Mouse (Mus musculus): ENCODE data around the gene Mdc1.
A peak's percentile ranks its signal among the peaks of the same experiment; 100 is the strongest.

Mdc1 gene

DNA sequence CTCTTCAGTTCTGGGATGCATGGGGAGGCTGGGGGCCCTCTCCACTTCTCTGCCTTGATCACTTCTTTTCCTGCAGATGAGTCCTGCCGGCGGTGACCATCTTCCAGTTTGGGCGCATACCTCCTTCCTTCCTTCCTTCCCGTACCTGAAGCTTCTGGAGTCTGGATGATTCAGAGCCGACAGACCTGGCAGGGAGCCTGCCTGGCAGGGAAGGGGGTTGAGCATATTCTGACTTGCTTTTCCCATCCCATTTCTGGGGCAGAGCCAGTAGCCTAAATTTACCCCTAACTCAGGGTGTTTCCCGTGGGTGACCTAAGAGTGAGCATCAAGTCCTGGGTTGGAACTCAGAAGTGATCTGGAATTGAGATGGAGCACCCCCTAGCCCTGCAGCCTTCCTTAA is 33.4 kb downstream of the Mdc1 start:
- DNase-seq (ENCODE audit: extremely low read depth, insufficient read length, low spot score) = no peak

GRCm38 (mm10) chr17:35879245-35880057 is 38.1 kb downstream of the Mdc1 start, which contains the start of gene Dhx16:
Gene Dhx16 (plus strand): TSS chr17:35879819.
- DNase-seq (ENCODE audit: extremely low read depth, insufficient read length, low spot score) = peak; percentile 97

DNA sequence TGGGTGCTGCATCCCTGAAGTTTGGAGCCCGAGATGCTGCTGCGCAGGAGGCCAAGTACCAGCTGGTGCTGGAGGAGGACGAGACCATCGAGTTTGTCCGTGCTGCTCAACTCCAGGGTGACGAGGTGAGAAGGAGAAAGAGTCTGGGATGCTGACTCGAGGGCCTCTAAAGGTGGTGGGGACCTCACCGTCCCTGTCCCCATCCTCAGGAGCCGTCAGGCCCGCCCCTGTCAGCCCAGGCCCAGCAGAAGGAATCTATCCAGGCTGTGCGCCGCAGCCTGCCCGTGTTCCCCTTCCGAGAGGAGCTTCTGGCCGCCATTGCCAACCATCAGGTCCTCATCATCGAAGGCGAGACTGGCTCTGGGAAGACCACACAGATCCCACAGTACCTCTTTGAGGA is 41.6 kb downstream of the Mdc1 start:
- no peak for DNase-seq (ENCODE audit: extremely low read depth, insufficient read length, low spot score)

GRCm38 (mm10) chr17:35883777-35884176 is 42.5 kb downstream of the Mdc1 start:
- no peak for DNase-seq (ENCODE audit: extremely low read depth, insufficient read length, low spot score)

DNA sequence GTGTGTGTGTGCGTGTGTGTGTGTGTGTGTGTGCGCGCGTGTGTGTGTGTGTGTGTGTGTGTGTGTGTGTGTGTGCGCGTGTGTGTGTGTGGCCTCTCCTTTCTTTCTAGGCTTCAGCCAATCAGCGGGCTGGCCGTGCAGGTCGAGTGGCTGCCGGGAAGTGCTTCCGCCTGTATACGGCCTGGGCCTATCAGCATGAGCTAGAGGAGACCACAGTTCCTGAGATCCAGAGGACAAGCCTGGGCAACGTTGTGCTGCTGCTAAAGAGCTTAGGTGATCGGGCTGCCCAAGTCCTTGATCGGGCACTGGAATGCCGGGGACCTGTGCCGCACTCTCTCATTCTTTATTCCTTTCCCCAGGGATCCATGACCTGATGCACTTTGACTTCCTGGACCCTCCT is 46.4 kb downstream of the Mdc1 start:
- no peak for DNase-seq (ENCODE audit: extremely low read depth, insufficient read length, low spot score)

DNA sequence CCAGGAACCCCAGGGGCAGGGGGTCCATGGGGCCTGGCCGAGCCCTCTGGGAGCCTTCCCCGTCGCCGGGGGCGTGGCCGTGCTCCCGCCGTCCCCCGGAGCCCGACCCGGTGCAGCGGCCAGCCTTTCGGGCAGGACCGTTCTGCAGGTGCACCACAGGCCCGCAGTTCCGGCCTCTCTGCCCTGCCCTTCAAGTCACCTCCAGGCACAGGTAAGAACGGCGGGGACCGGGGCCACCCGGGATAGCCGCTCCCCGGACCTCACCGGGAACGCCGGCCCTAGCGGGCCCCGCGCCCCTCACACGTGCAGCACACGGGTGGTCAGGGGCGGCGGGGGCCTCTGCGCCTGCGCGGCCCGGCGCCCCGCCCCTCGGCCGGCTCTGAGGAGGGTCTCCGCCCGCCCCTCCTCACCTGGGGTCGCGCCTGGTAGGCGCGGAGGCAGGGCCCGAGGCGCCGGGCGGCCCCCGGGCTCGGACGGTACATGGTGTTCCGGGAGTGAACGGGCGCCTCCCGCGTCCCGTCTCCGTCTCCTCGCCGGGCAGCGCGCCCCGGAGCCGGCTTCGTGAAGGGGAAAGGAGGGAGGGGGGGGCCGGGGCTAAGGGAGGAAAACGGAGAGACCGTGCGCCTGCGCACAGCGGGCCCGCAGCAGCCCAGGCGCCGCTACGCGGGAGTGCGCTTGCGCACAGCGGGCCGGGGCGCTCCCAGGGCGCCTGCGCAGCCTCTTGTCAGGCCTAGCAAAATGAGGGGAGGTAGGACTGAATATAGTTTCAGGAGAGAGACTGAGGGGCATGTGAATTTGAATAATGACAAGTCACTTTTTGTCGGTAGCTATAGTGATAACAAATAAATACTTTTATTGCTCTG is 55.7 kb downstream of the Mdc1 start, which contains the start of gene 2310061I04Rik:
Gene 2310061I04Rik (minus strand): TSS at position 651 of the 863 bp plus-strand sequence.
- peak; percentile 96 for DNase-seq (ENCODE audit: extremely low read depth, insufficient read length, low spot score)

DNA sequence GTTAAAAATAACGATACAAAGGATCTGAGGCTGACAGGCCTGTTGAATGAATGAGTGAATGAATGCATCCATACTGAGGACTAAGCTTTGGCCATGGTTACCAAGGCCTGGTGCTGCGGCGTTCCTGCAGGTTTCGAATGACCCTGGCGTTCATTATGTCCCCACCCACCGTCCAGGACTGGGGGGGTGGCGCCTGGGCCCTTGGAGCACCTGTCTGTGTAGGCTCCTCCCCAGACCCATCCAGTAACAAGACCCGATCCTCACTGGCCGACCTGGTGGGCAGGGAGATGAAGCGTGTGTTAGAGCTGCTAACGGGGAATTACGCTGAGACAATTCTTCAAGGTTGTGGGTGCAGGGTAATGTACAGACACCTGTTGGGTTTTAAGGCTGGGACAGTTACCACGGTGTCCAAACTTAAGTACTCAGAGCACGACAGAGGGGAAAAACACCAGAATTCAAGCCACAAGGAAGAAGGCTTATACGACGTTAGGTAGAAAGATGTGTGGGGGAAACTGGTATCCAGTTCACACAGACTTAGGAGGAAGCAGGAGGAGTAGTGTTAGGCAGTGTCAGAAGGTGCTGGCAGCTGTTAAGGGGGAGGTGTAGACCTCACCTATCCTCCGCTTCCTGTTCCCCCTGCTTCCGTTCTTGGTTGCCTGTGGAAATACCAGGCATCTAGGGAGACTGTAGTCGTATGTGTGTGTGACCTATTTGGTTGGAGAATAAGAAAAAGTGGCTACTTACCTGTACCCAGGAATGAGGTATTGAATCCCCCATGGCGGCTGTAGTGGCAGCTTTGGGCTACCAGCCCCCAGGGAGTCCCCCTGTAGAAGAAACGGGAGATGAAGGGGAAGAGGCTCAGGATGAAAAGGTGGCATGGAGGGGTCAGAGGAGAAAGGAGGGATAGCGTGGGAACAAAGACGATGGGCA is 56.6 kb downstream of the Mdc1 start:
- peak; percentile 38 for DNase-seq (ENCODE audit: extremely low read depth, insufficient read length, low spot score)

DNA sequence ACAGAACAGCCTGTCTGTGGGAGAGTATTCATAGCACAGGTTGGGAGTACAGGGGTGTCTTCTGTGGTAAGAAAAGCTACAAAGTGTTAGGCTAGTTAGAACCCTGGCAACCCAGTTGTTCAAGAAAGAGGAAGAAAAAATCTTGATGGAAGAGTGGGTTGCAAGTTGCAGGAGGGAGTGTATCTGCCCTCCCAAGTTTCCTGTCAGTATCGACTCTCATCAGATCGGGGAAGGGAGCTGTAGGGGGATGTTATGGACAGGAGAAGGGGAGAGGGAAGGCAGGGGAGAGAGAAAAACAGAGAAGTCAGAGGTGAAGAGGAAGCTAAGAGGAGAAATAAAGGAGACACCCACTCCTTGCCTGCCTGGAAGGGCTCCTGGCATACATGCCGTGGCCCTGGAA is 59.3 kb downstream of the Mdc1 start:
- no peak for DNase-seq (ENCODE audit: extremely low read depth, insufficient read length, low spot score)

- no peak for DNase-seq (ENCODE audit: extremely low read depth, insufficient read length, low spot score)
Observed at GRCm38 (mm10) chr17:35903343-35903991, 62.2 kb downstream of the Mdc1 start.

GRCm38 (mm10) chr17:35903992-35904355 is 62.7 kb downstream of the Mdc1 start:
- no peak for DNase-seq (ENCODE audit: extremely low read depth, insufficient read length, low spot score)

DNA sequence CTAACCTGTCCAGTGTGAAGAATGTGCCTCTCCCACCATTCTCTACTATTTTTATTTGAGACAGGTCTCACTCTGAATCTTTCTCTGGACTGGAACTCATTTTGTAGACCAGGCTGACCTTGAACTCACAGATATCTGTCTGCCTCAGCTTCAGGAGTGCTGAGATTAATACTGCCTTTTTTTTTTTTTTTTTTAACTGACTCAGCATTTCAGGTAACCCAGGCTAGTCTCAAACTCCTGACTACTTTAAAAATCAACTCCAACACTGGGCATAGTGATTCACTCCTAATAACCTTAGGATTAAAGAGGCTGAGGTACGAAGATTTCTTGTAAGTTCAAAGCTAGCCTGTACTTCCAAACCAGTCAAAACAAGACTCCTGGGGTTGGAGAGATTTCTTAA is 64.3 kb downstream of the Mdc1 start:
- no peak for DNase-seq (ENCODE audit: extremely low read depth, insufficient read length, low spot score)

DNA sequence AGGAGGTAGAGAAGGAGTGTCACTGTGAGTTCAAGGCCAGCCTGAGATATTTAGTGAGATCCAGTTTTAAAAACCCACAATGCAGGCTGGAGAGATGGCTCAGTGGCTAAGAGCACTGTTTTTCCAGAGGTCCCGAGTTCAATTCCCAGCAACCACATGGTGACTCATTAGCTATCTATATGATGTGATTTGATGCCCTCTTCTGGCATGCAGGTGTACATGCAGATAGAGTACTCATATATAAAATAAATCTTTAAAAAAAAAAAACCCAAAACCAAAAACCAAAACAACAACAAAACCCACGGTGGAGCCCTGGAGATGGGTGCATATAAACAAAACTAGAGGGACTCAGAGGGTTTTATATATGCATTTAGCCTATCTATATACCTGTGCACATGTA is 66.3 kb downstream of the Mdc1 start:
- DNase-seq (ENCODE audit: extremely low read depth, insufficient read length, low spot score) = no peak
